Mouse (Mus musculus) testis, adult 2 months (tissue): ENCODE measurements around the gene Tex14. TPM values are rescaled to one million over a fixed set of nuclear protein-coding genes. Genes with fewer than 3 reads are reported as not detected.

ENCODE experiments used
- H3K27ac ChIP-seq: fragments of 200-500 bp; 2 replicates; pipeline ENCODE4 v1.5.1; 2012; ENCODE audit warnings: low read depth, low read length; ENCODE audit not compliant: control insufficient read depth, insufficient read depth
- H3K27me3 ChIP-seq: fragments of 200-500 bp; 2 replicates; pipeline ENCODE4 v1.6.1; 2012; ENCODE audit warnings: mild to moderate bottlenecking, low read length, moderate library complexity; ENCODE audit not compliant: control insufficient read depth, insufficient read depth
- H3K36me3 ChIP-seq: fragments of 200-500 bp; 2 replicates; pipeline ENCODE4 v1.6.1; 2012; ENCODE audit warnings: mild to moderate bottlenecking, low read length; ENCODE audit not compliant: control insufficient read depth, insufficient read depth
- H3K4me1 ChIP-seq: fragments of 200-500 bp; 2 replicates; pipeline ENCODE4 v1.6.1; 2012; ENCODE audit warnings: low read length; ENCODE audit not compliant: control insufficient read depth, insufficient read depth
- H3K4me3 ChIP-seq: fragments of 200-500 bp; 2 replicates; pipeline ENCODE4 v1.5.1; 2012; ENCODE audit warnings: low read depth, mild to moderate bottlenecking, low read length, moderate library complexity, mixed read lengths; ENCODE audit not compliant: control insufficient read depth
- CTCF ChIP-seq: fragments of 200-500 bp; IDR thresholded peaks from 2 replicates; pipeline ENCODE4 v1.5.1; 2012; ENCODE audit warnings: low read depth, mild to moderate bottlenecking, inconsistent platforms, low read length, moderate library complexity; ENCODE audit not compliant: control insufficient read depth, insufficient read depth, insufficient replicate concordance
- POLR2A ChIP-seq: fragments of 200-500 bp; IDR thresholded peaks from 2 replicates; pipeline ENCODE4 v1.6.1; 2012; ENCODE audit warnings: low read depth, mild to moderate bottlenecking, inconsistent platforms, low read length, moderate library complexity; ENCODE audit not compliant: control insufficient read depth
- polyA plus RNA-seq: library from polyadenylated mRNA; depleted of rRNA; stranded (reverse); fragments of >200 nt; gene quantifications from 2 replicates; pipeline ENCODE4 v1.2.3, GENCODE M21; 2012; rRNA removed

Tex14 gene
- polyA plus RNA-seq: 26.0 and 28.4 TPM in 2 replicates

DNA sequence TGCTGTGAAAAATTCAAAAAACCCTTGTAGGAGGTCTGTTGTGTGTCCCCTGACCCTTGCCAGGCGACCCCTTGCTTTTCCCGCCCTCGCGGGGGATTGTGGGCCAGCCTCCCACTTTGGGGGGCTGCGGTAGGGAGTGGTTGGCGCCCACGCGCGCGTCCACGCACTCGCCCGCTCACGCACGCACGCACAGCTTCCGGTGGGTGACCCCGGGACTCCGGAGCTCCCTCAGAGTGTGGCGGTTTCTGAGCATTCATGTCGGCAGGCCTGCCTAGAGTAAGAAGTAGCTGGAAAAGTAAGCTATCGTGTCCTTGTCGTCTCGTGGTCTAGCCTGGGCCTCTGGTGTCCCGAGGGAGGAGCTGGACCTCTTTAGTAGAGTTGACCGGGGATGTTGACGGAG, at the start of gene Tex14, which contains the start of gene Rad51c:
Gene Tex14, plus strand, starts transcription at position 190 of the 400 bp plus-strand sequence.
Gene Rad51c, minus strand, starts transcription at position 79 of the 400 bp plus-strand sequence.
- TF ChIP-seq CTCF: no peak
- peak; percentile 69 for TF ChIP-seq POLR2A
- Histone ChIP-seq H3K4me1 (peaks cover 4% of the 10 kb centered on the region), H3K4me3 (peak within 1 kb of the TSS; percentile 98), H3K36me3 (no peaks in the 10 kb centered on the region; the same call in none of the 2 replicates), H3K27ac (peak within 1 kb of the TSS; percentile 97), H3K27me3 (no peaks in the 10 kb centered on the region)

DNA sequence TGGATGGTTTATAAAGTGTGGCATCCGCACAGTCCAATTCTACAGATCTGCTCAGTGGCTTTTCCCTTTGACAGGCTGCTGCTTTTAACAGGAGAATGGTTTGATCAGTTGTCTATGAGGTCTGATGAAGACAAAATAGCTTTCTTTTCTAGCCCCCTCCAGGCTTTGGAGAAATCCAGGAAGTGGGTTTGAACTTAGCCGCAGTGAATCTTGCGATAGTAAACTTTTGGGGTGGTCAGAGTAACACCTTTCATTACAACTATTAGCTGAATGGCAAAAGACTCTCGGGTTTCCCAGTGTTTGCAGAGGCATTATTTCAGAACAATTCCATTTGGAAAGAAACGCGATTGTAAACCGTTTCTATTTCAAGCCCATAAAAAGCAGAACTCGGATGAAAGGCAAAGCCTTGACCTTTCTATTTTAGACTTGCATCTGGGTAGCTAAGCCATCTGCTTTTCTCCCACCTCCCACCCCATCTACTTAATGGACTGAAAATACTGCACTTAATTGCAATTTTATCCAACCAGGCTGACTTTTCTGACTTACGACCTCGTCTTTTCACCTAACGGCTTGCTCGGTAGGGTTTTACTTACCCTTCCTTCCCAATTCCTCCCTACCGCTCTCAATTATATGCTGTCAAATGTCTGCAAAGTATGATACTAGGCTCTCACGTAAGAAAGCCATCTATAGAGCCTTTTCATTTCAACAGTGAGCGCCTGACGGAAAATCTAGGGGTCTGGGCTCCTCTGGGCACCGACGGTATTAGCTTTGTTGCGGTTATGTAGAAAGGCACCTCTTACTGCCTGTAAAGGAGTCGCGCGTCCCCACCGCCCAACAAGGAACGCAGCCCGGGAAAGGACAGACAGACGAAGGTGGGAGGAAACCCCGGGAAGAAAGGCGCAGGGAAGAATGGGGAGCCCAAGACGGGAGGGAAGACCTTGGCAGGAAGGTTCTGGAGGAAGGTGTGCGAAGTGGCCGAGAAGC, 47.3 kb upstream of the Tex14 start:
- Histone ChIP-seq H3K27me3 (no peaks in the 10 kb centered on the region), H3K4me1 (no peaks in the 10 kb centered on the region; the same call in 1 of the 2 replicates), H3K4me3 (peak overlapping the region; percentile 87), H3K36me3 (no peaks in the 10 kb centered on the region), H3K27ac (no peak overlapping the region)
- no peak for TF ChIP-seq CTCF
- TF ChIP-seq POLR2A: no peak

GRCm38 (mm10) chr11:87358331-87359261, 46.3 kb upstream of the Tex14 start, which contains the start of gene Ppm1e:
Gene Ppm1e (minus strand): TSS chr11:87359023.
- H3K4me3 ChIP-seq: peak within 1 kb of the TSS; percentile 87
- no peaks in the 10 kb centered on the region; the same call in 1 of the 2 replicates for H3K4me1 ChIP-seq
- H3K36me3 ChIP-seq: no peaks in the 10 kb centered on the region
- no peaks in the 10 kb centered on the region for H3K27me3 ChIP-seq
- H3K27ac ChIP-seq: no peak within 1 kb of the TSS; the same call in none of the 2 replicates
- no peak for TF ChIP-seq CTCF
- TF ChIP-seq POLR2A: no peak

GRCm38 (mm10) chr11:87359262-87359612, 45.6 kb upstream of the Tex14 start:
- H3K36me3 ChIP-seq: no peaks in the 10 kb centered on the region
- H3K27me3 ChIP-seq: no peaks in the 10 kb centered on the region
- no peak overlapping the region; the same call in 1 of the 2 replicates for H3K27ac ChIP-seq
- TF ChIP-seq POLR2A: no peak
- no peaks in the 10 kb centered on the region; the same call in 1 of the 2 replicates for H3K4me1 ChIP-seq
- H3K4me3 ChIP-seq: peak overlapping the region; percentile 87

GRCm38 (mm10) chr11:87365120-87365519, 39.7 kb upstream of the Tex14 start:
- Histone ChIP-seq H3K27ac (no peak overlapping the region), H3K4me3 (no peak overlapping the region), H3K27me3 (no peaks in the 10 kb centered on the region), H3K4me1 (no peaks in the 10 kb centered on the region), H3K36me3 (no peaks in the 10 kb centered on the region)
- TF ChIP-seq CTCF (no peak), POLR2A (no peak)

- Histone ChIP-seq H3K4me1 (no peaks in the 10 kb centered on the region), H3K27ac (no peak overlapping the region), H3K27me3 (no peaks in the 10 kb centered on the region), H3K36me3 (no peaks in the 10 kb centered on the region), H3K4me3 (no peak overlapping the region)
- TF ChIP-seq POLR2A (no peak), CTCF (no peak)
These were observed 37.8 kb upstream of the Tex14 start for GRCm38 (mm10) chr11:87367061-87367460.
